Mouse (Mus musculus) embryo, embryonic 11 days (tissue): ENCODE data around the gene Kcnip4.

Experiments used
- DNase-seq: peaks from one replicate; pipeline ENCODE4 v3.0.0-alpha.2; 2015

Gene Kcnip4

GRCm38 (mm10) chr5:49524394-49525241 lies at the start of gene Kcnip4:
Gene Kcnip4, minus strand, starts transcription at chr5:49524907.
- peak; percentile 71 for DNase-seq

- DNase-seq: no peak
These were observed 47.2 kb upstream of the Kcnip4 start for GRCm38 (mm10) chr5:49571876-49572275.

GRCm38 (mm10) chr5:49563751-49564150 lies 39.0 kb upstream of the Kcnip4 start:
- no peak for DNase-seq

- DNase-seq: no peak
These were observed 32.7 kb upstream of the Kcnip4 start for GRCm38 (mm10) chr5:49557436-49557835.

- no peak for DNase-seq
These were observed 23.2 kb upstream of the Kcnip4 start for GRCm38 (mm10) chr5:49547884-49548283.

- DNase-seq: no peak
These were observed 4.7 kb upstream of the Kcnip4 start for GRCm38 (mm10) chr5:49529362-49529761.

- no peak for DNase-seq
These were observed 520 bp upstream of the Kcnip4 start for GRCm38 (mm10) chr5:49525242-49525612.

GRCm38 (mm10) chr5:49523997-49524393 lies 712 bp downstream of the Kcnip4 start:
- no peak for DNase-seq

GRCm38 (mm10) chr5:49522986-49523385 lies 1.7 kb downstream of the Kcnip4 start:
- DNase-seq: no peak

GRCm38 (mm10) chr5:49498743-49499142 lies 26.0 kb downstream of the Kcnip4 start:
- no peak for DNase-seq

GRCm38 (mm10) chr5:49487270-49487669 lies 37.4 kb downstream of the Kcnip4 start:
- DNase-seq: no peak

GRCm38 (mm10) chr5:49470738-49471137 lies 54.0 kb downstream of the Kcnip4 start:
- DNase-seq: no peak

GRCm38 (mm10) chr5:49460643-49461276 lies 63.9 kb downstream of the Kcnip4 start:
- no peak for DNase-seq

- DNase-seq: no peak
These were observed 71.6 kb downstream of the Kcnip4 start for GRCm38 (mm10) chr5:49453100-49453499.

GRCm38 (mm10) chr5:49451295-49451694 lies 73.4 kb downstream of the Kcnip4 start:
- DNase-seq: no peak

- no peak for DNase-seq
These were observed 73.8 kb downstream of the Kcnip4 start for GRCm38 (mm10) chr5:49450876-49451275.

GRCm38 (mm10) chr5:49437236-49437635 lies 87.5 kb downstream of the Kcnip4 start:
- no peak for DNase-seq

GRCm38 (mm10) chr5:49427689-49428088 lies 97.0 kb downstream of the Kcnip4 start:
- no peak for DNase-seq

- DNase-seq: no peak
These were observed 105.0 kb downstream of the Kcnip4 start for GRCm38 (mm10) chr5:49419707-49420106.

GRCm38 (mm10) chr5:49408351-49408750 lies 116.4 kb downstream of the Kcnip4 start:
- no peak for DNase-seq

- peak; percentile 59 for DNase-seq
These were observed 154.1 kb downstream of the Kcnip4 start for GRCm38 (mm10) chr5:49370543-49371076.

- DNase-seq: peak; percentile 66
These were observed 155.9 kb downstream of the Kcnip4 start for GRCm38 (mm10) chr5:49368636-49369423.

- no peak for DNase-seq
These were observed 168.3 kb downstream of the Kcnip4 start for GRCm38 (mm10) chr5:49356381-49356780.
